In the genomic region with DNA sequence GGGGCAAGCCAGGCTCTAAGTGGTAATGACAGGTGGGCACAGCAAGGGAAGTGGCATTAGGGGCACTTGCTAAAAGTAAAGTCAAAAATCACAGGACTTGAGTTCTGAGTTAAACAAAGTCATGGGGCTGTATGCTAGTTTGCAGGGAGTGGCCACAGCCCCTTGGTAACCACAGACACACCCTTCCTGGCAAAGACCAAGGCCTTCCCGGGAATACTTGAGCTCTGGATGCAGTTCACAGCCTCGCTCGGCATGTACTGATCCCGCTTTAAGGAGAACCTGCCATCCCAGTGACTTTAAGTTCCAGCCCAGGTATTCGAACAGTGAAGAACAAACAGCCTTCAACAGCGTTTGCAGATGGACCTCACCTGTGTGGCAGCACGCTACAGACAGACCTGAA, we compare ENCODE assay signal across 9 mouse cellular contexts.
A peak's percentile ranks its signal among the peaks of the same experiment; 100 is the strongest.
DNase-seq lines count a peak whose midpoint lies in the region; ATAC-seq lines count a peak whose summit lies in the region.
"Had no signal": no experiment of that assay in that cellular context is flagged by ENCODE, and none has a peak within 500 bp of the region (broad histone marks: within the 10 kb centered on the region; RNA-seq: fewer than 3 reads in every experiment).

No protein-coding gene starts in this region.

- H3K27me3 ChIP-seq in limb, embryonic 15.5 days = no peaks in the 10 kb centered on the region
- H3K27me3 ChIP-seq in forebrain, embryonic 16.5 days (replicated peaks; ENCODE audit: control insufficient read depth, insufficient read depth, low read length) = no peaks in the 10 kb centered on the region
- H3K27me3 ChIP-seq: forebrain, embryonic 12.5 days had no signal

- no peaks in the 10 kb centered on the region for H3K36me3 ChIP-seq in limb, embryonic 15.5 days
- H3K36me3 ChIP-seq in forebrain, embryonic 16.5 days (ENCODE audit: control insufficient read depth, insufficient read depth) = no peaks in the 10 kb centered on the region
- H3K36me3 ChIP-seq: forebrain, embryonic 12.5 days had no signal

- H3K9ac ChIP-seq in limb, embryonic 15.5 days = no peak overlapping the region
- no peak overlapping the region for H3K9ac ChIP-seq in forebrain, embryonic 16.5 days (replicated peaks; ENCODE audit: low read depth, low read length)
- H3K9ac ChIP-seq: forebrain, embryonic 12.5 days had no signal

- H3K9me3 ChIP-seq in limb, embryonic 15.5 days = no peaks in the 10 kb centered on the region
- H3K9me3 ChIP-seq in forebrain, embryonic 16.5 days (ENCODE audit: control insufficient read depth, low read length) = no peaks in the 10 kb centered on the region
- H3K9me3 ChIP-seq: forebrain, embryonic 12.5 days had no signal

- H3K4me3 ChIP-seq in limb, embryonic 15.5 days = no peak overlapping the region
- H3K4me3 ChIP-seq in forebrain, embryonic 16.5 days (replicated peaks; ENCODE audit: low read length) = no peak overlapping the region
- H3K4me3 ChIP-seq: forebrain, embryonic 12.5 days had no signal

- DNase-seq in gastrocnemius, adult 18-20 months (ENCODE audit: low spot score) = peak; percentile 60
- no peak for DNase-seq in gastrocnemius, postnatal 4 days (ENCODE audit: low spot score in 2 of 2)
- peak; percentile 47 for DNase-seq in urinary bladder, postnatal 14 days (ENCODE audit: low spot score)
- DNase-seq in urinary bladder, postnatal 25 days (ENCODE audit: low spot score) = no peak
- no peak for DNase-seq in left cerebral cortex, adult 11 months (ENCODE audit: low spot score)
- DNase-seq in adipocyte (ENCODE audit: low spot score) = no peak

- WGBS in limb, embryonic 15.5 days = 35% methylated on average over 7 of the region's 7 CpGs
- WGBS in forebrain, embryonic 16.5 days = 87% methylated on average over 7 of the region's 7 CpGs

- peak; percentile 75 for ATAC-seq in limb, embryonic 15.5 days (ENCODE audit: insufficient number of reproducible peaks, low FRiP score, low TSS enrichment, low read depth)
- ATAC-seq in forebrain, embryonic 16.5 days = no peak

- H3K27ac ChIP-seq in limb, embryonic 15.5 days = peak overlapping the region; percentile 47
- no peak overlapping the region for H3K27ac ChIP-seq in forebrain, embryonic 16.5 days (ENCODE audit: low read length)

- H3K4me1 ChIP-seq in limb, embryonic 15.5 days = peaks cover 46% of the 10 kb centered on the region
- H3K4me1 ChIP-seq in forebrain, embryonic 16.5 days (replicated peaks; ENCODE audit: control insufficient read depth, insufficient read depth, low read length) = peaks cover 22% of the 10 kb centered on the region

- peak overlapping the region; percentile 10; the same call in 1 of the 2 replicates for H3K4me2 ChIP-seq in limb, embryonic 15.5 days
- no peak overlapping the region for H3K4me2 ChIP-seq in forebrain, embryonic 16.5 days (ENCODE audit: low read length)
- H3K4me2 ChIP-seq: forebrain, embryonic 12.5 days had no signal

Comparison
In these comparisons a context has a peak if more than half of its experiments do, and no peak if none do; other contexts are left out.
1. DNase-seq: peak in gastrocnemius, adult 18-20 months (single experiment) and urinary bladder, postnatal 14 days (single experiment); none in gastrocnemius, postnatal 4 days (0 of 2), urinary bladder, postnatal 25 days (single experiment), left cerebral cortex, adult 11 months (single experiment) and adipocyte (single experiment).